Mouse (Mus musculus) stomach, postnatal 0 days (tissue): ENCODE measurements around the gene Scgb1b29. TPM values are rescaled to one million over a fixed set of nuclear protein-coding genes. Genes with fewer than 3 reads are reported as not detected.
"Not testable (repeated sequence)": the region's sequence is repeated elsewhere in the genome, so short reads cannot be mapped to it uniquely, and the experiment has no call there.

Experiments
- ATAC-seq: fragments of 200-750 bp; cut with Nextera tagmentation; 2 replicates; pipeline ENCODE4 v1.8.0; 2017; ENCODE audit not compliant: low FRiP score, low TSS enrichment
- DNase-seq: peaks from one replicate; pipeline ENCODE4 v3.0.0-alpha.2; 2016; ENCODE audit warnings: low spot score
- H3K27ac ChIP-seq: fragments of 300-500 bp; sonication (generic); replicated peaks from 2 replicates; pipeline ENCODE4 v1.5.1; 2014; ENCODE audit warnings: mild to moderate bottlenecking, control low read depth
- H3K27me3 ChIP-seq: fragments of 300-500 bp; sonication (generic); 2 replicates; pipeline ENCODE4 v1.6.1; 2014; ENCODE audit warnings: low read length; ENCODE audit not compliant: control insufficient read depth, insufficient read depth
- H3K36me3 ChIP-seq: fragments of 300-500 bp; sonication (generic); 2 replicates; pipeline ENCODE4 v1.6.1; 2014; ENCODE audit warnings: low read length, mixed read lengths; ENCODE audit not compliant: control insufficient read depth, insufficient read depth
- H3K4me1 ChIP-seq: fragments of 300-500 bp; sonication (generic); replicated peaks from 2 replicates; pipeline ENCODE4 v1.6.1; 2014; ENCODE audit warnings: antibody characterized with exemption; ENCODE audit not compliant: control insufficient read depth, insufficient read depth
- H3K4me2 ChIP-seq: fragments of 300-500 bp; sonication (generic); replicated peaks from 2 replicates; pipeline ENCODE4 v1.6.1; 2014; ENCODE audit warnings: low read depth, mild to moderate bottlenecking, control low read depth, moderate library complexity
- H3K4me3 ChIP-seq: fragments of 300-500 bp; sonication (generic); 2 replicates; pipeline ENCODE4 v1.5.1; 2014; ENCODE audit warnings: low read depth, low read length, control low read depth
- H3K9ac ChIP-seq: fragments of 300-500 bp; sonication (generic); 2 replicates; pipeline ENCODE4 v1.6.1; 2014; ENCODE audit warnings: mild to moderate bottlenecking, low read length, control low read depth, mixed read lengths
- H3K9me3 ChIP-seq: fragments of 300-500 bp; sonication (generic); 2 replicates; pipeline ENCODE4 v1.6.1; 2016; ENCODE audit warnings: low read length; ENCODE audit not compliant: control insufficient read depth
- WGBS: fragments of 180-500 bp; shearing (Covaris S2); extraction: QIAGEN DNeasy Blood & Tissue Kit; methylation state at CpG from one replicate; pipeline ENCODE4 v1.1.7; 2014; 5-methylcytosine and 5-hydroxymethylcytosine counted together
- polyA plus RNA-seq: library from polyadenylated mRNA; unstranded; fragments of >200 nt; fragmentation: Nextera tagmentation; extraction: Ambion mirVana; gene quantifications from 2 replicates; pipeline ENCODE4 v1.2.1, GENCODE M21; 2015

The Scgb1b29 gene
- polyA plus RNA-seq: not detected in 2 replicates

GRCm38 (mm10) chr7:32441241-32441640, at the start of gene Scgb1b29:
Scgb1b29 (plus strand) TSS chr7:32441541.
- 82% methylated on average over 1 of the region's 5 CpGs for WGBS
- not testable (repeated sequence) for H3K4me2 ChIP-seq, H3K4me1 ChIP-seq, H3K9ac ChIP-seq, ATAC-seq, H3K27ac ChIP-seq, H3K36me3 ChIP-seq, DNase-seq, H3K9me3 ChIP-seq, H3K4me3 ChIP-seq, H3K27me3 ChIP-seq

GRCm38 (mm10) chr7:32428636-32429035, 12.7 kb upstream of the Scgb1b29 start:
- not testable (repeated sequence) for H3K36me3 ChIP-seq, ATAC-seq, H3K27ac ChIP-seq, H3K9me3 ChIP-seq, DNase-seq, H3K9ac ChIP-seq, H3K4me1 ChIP-seq, H3K4me3 ChIP-seq, H3K4me2 ChIP-seq, H3K27me3 ChIP-seq
- 83% methylated on average over 9 of the region's 11 CpGs for WGBS

Other genes starting within 250 kb of the Scgb1b29 start
- gene Scgb2b11, start 230.4 kb upstream of the Scgb1b29 start, polyA plus RNA-seq: not detected in 2 replicates
- not detected in 2 replicates for gene Scgb1b11, start 218.7 kb upstream of the Scgb1b29 start, polyA plus RNA-seq
- not detected in 2 replicates for gene Scgb2b12, start 114.3 kb upstream of the Scgb1b29 start, polyA plus RNA-seq
- not detected in 2 replicates for gene Scgb1b12, start 107.4 kb upstream of the Scgb1b29 start, polyA plus RNA-seq